Mouse (Mus musculus): ENCODE measurements at regions not wholly inside any gene's neighbourhood (a gene's known extent, or its start where the extent isn't known, plus 50 kb on each side); places are given as distances from the start of the nearest gene placed in this dataset.
A peak's percentile ranks its signal among the peaks of the same experiment; 100 is the strongest.

- Histone ChIP-seq H3K9ac (no peak overlapping the region), H3K9me3 (no peaks in the 10 kb centered on the region), H3K4me2 (replicated peaks) (no peak overlapping the region), H3K36me3 (no peaks in the 10 kb centered on the region), H3K4me1 (replicated peaks) (no peaks in the 10 kb centered on the region), H3K27ac (no peak overlapping the region), H3K4me3 (replicated peaks) (no peak overlapping the region), H3K27me3 (replicated peaks) (no peaks in the 10 kb centered on the region)
- 77% methylated on average over 4 of the region's 4 CpGs for WGBS
- no peak for ATAC-seq
Observed at GRCm38 (mm10) chr13:113536306-113536705, 82.1 kb downstream of the Snx18 start.

GRCm38 (mm10) chr13:113534664-113535455 lies 83.5 kb downstream of the Snx18 start:
- H3K4me1 ChIP-seq (replicated peaks), result no peaks in the 10 kb centered on the region
- H3K4me3 ChIP-seq (replicated peaks), result no peak overlapping the region
- no peaks in the 10 kb centered on the region for H3K36me3 ChIP-seq
- no peak overlapping the region for H3K9ac ChIP-seq
- H3K4me2 ChIP-seq (replicated peaks), result no peak overlapping the region
- no peaks in the 10 kb centered on the region for H3K27me3 ChIP-seq (replicated peaks)
- no peak overlapping the region for H3K27ac ChIP-seq
- no peak for ATAC-seq
- WGBS, result 77% methylated on average over 8 of the region's 8 CpGs
- H3K9me3 ChIP-seq, result no peaks in the 10 kb centered on the region

- no peaks in the 10 kb centered on the region for H3K36me3 ChIP-seq
- no peak overlapping the region for H3K4me3 ChIP-seq (replicated peaks)
- no peak overlapping the region for H3K4me2 ChIP-seq (replicated peaks)
- H3K9ac ChIP-seq, result no peak overlapping the region
- no peak overlapping the region for H3K27ac ChIP-seq
- no peaks in the 10 kb centered on the region for H3K4me1 ChIP-seq (replicated peaks)
- ATAC-seq, result no peak
- no peaks in the 10 kb centered on the region for H3K9me3 ChIP-seq
- no peaks in the 10 kb centered on the region for H3K27me3 ChIP-seq (replicated peaks)
- 46% methylated on average over 4 of the region's 4 CpGs for WGBS
Observed at GRCm38 (mm10) chr13:113533884-113534445, 84.4 kb downstream of the Snx18 start.

GRCm38 (mm10) chr13:113526997-113527396 lies 91.4 kb downstream of the Snx18 start:
- Histone ChIP-seq H3K9me3 (no peaks in the 10 kb centered on the region), H3K9ac (no peak overlapping the region), H3K36me3 (no peaks in the 10 kb centered on the region), H3K27ac (no peak overlapping the region), H3K4me3 (replicated peaks) (no peak overlapping the region), H3K27me3 (replicated peaks) (no peaks in the 10 kb centered on the region), H3K4me1 (replicated peaks) (no peaks in the 10 kb centered on the region), H3K4me2 (replicated peaks) (no peak overlapping the region)
- ATAC-seq, result no peak
- WGBS, result 61% methylated on average over 6 of the region's 6 CpGs

- ATAC-seq, result no peak
- Histone ChIP-seq H3K36me3 (no peaks in the 10 kb centered on the region), H3K9me3 (no peaks in the 10 kb centered on the region), H3K9ac (no peak overlapping the region), H3K4me1 (replicated peaks) (no peaks in the 10 kb centered on the region), H3K27ac (no peak overlapping the region), H3K4me2 (replicated peaks) (no peak overlapping the region), H3K27me3 (replicated peaks) (no peaks in the 10 kb centered on the region), H3K4me3 (replicated peaks) (no peak overlapping the region)
- WGBS, result 74% methylated on average over 5 of the region's 5 CpGs
Observed at GRCm38 (mm10) chr13:113523503-113523902, 94.9 kb downstream of the Snx18 start.

GRCm38 (mm10) chr13:113518144-113518543 lies 100.2 kb downstream of the Snx18 start:
- 65% methylated on average over 6 of the region's 6 CpGs for WGBS
- ATAC-seq, result peak; percentile 47
- no peak overlapping the region for H3K9ac ChIP-seq

GRCm38 (mm10) chr13:113516102-113516501 lies 102.3 kb downstream of the Snx18 start:
- no peak for ATAC-seq
- no peak overlapping the region for H3K27ac ChIP-seq
- no peak overlapping the region for H3K4me3 ChIP-seq (replicated peaks)
- 82% methylated on average over 1 of the region's 1 CpGs for WGBS
- no peaks in the 10 kb centered on the region for H3K36me3 ChIP-seq
- no peak overlapping the region for H3K4me2 ChIP-seq (replicated peaks)
- H3K27me3 ChIP-seq (replicated peaks), result no peaks in the 10 kb centered on the region
- H3K9me3 ChIP-seq, result no peaks in the 10 kb centered on the region
- no peak overlapping the region for H3K9ac ChIP-seq
- 0 out of 2 replicates have a peak, but pooled peaks cover 6% of the 10 kb centered on the region for H3K4me1 ChIP-seq (replicated peaks)

More at GRCm38 (mm10) chr13:113518144-113518543, 100.2 kb downstream of the Snx18 start:
- no peaks in the 10 kb centered on the region for H3K27me3 ChIP-seq (replicated peaks)
- H3K27ac ChIP-seq, result no peak overlapping the region
- 0 out of 2 replicates have a peak, but pooled peaks cover 6% of the 10 kb centered on the region for H3K4me1 ChIP-seq (replicated peaks)
- no peak overlapping the region for H3K4me3 ChIP-seq (replicated peaks)
- no peak overlapping the region for H3K4me2 ChIP-seq (replicated peaks)
- H3K36me3 ChIP-seq, result no peaks in the 10 kb centered on the region
- no peaks in the 10 kb centered on the region for H3K9me3 ChIP-seq

- H3K27me3 ChIP-seq (replicated peaks), result no peaks in the 10 kb centered on the region
- WGBS, result 27% methylated on average over 7 of the region's 7 CpGs
- peak overlapping the region; percentile 44; the same call in 1 of the 2 replicates for H3K27ac ChIP-seq
- H3K36me3 ChIP-seq, result no peaks in the 10 kb centered on the region
- no peak overlapping the region for H3K9ac ChIP-seq
- peak; percentile 39; the same call in 1 of the 2 replicates for ATAC-seq
- H3K4me3 ChIP-seq (replicated peaks), result no peak overlapping the region
- H3K4me1 ChIP-seq (replicated peaks), result 0 out of 2 replicates have a peak, but pooled peaks cover 6% of the 10 kb centered on the region
- H3K9me3 ChIP-seq, result no peaks in the 10 kb centered on the region
- no peak overlapping the region for H3K4me2 ChIP-seq (replicated peaks)
Observed at GRCm38 (mm10) chr13:113515162-113515600, 103.2 kb downstream of the Snx18 start.

GRCm38 (mm10) chr13:113509403-113510185 lies 108.8 kb downstream of the Snx18 start:
- ATAC-seq, result peak; percentile 84
- WGBS, result 51% methylated on average over 10 of the region's 10 CpGs
- Histone ChIP-seq H3K27ac (no peak overlapping the region), H3K4me1 (replicated peaks) (0 out of 2 replicates have a peak, but pooled peaks cover 3% of the 10 kb centered on the region), H3K9me3 (no peaks in the 10 kb centered on the region), H3K9ac (no peak overlapping the region), H3K4me3 (replicated peaks) (no peak overlapping the region), H3K36me3 (no peaks in the 10 kb centered on the region), H3K4me2 (replicated peaks) (no peak overlapping the region), H3K27me3 (replicated peaks) (no peaks in the 10 kb centered on the region)

- no peaks in the 10 kb centered on the region for H3K9me3 ChIP-seq
- no peak overlapping the region for H3K9ac ChIP-seq
- no peak overlapping the region for H3K4me2 ChIP-seq (replicated peaks)
- no peaks in the 10 kb centered on the region for H3K27me3 ChIP-seq (replicated peaks)
- 88% methylated on average over 11 of the region's 11 CpGs for WGBS
- H3K4me3 ChIP-seq (replicated peaks), result no peak overlapping the region
- H3K27ac ChIP-seq, result no peak overlapping the region
- no peak for ATAC-seq
- no peaks in the 10 kb centered on the region for H3K36me3 ChIP-seq
- H3K4me1 ChIP-seq (replicated peaks), result 0 out of 2 replicates have a peak, but pooled peaks cover 3% of the 10 kb centered on the region
Observed at GRCm38 (mm10) chr13:113508124-113508728, 110.1 kb downstream of the Snx18 start.

- Histone ChIP-seq H3K27me3 (replicated peaks) (no peaks in the 10 kb centered on the region), H3K4me3 (replicated peaks) (no peak overlapping the region), H3K27ac (no peak overlapping the region), H3K9me3 (no peaks in the 10 kb centered on the region), H3K9ac (no peak overlapping the region), H3K36me3 (no peaks in the 10 kb centered on the region), H3K4me1 (replicated peaks) (no peaks in the 10 kb centered on the region), H3K4me2 (replicated peaks) (no peak overlapping the region)
- 73% methylated on average over 6 of the region's 6 CpGs for WGBS
- ATAC-seq, result no peak
Observed at GRCm38 (mm10) chr13:113502528-113502927, 115.8 kb downstream of the Snx18 start.

GRCm38 (mm10) chr13:113502059-113502458 lies 116.3 kb downstream of the Snx18 start:
- no peaks in the 10 kb centered on the region for H3K27me3 ChIP-seq (replicated peaks)
- no peak overlapping the region for H3K9ac ChIP-seq
- H3K27ac ChIP-seq, result no peak overlapping the region
- WGBS, result 58% methylated on average over 3 of the region's 3 CpGs
- H3K36me3 ChIP-seq, result no peaks in the 10 kb centered on the region
- H3K4me3 ChIP-seq (replicated peaks), result no peak overlapping the region
- ATAC-seq, result no peak
- no peaks in the 10 kb centered on the region for H3K9me3 ChIP-seq
- H3K4me1 ChIP-seq (replicated peaks), result no peaks in the 10 kb centered on the region
- H3K4me2 ChIP-seq (replicated peaks), result no peak overlapping the region

Measured in intestine, embryonic 15.5 days (tissue).